Mouse (Mus musculus): ENCODE measurements around the gene Zbtb3.
"Not testable (repeated sequence)": the region's sequence is repeated elsewhere in the genome, so short reads cannot be mapped to it uniquely, and the experiment has no call there.

The Zbtb3 gene

DNA sequence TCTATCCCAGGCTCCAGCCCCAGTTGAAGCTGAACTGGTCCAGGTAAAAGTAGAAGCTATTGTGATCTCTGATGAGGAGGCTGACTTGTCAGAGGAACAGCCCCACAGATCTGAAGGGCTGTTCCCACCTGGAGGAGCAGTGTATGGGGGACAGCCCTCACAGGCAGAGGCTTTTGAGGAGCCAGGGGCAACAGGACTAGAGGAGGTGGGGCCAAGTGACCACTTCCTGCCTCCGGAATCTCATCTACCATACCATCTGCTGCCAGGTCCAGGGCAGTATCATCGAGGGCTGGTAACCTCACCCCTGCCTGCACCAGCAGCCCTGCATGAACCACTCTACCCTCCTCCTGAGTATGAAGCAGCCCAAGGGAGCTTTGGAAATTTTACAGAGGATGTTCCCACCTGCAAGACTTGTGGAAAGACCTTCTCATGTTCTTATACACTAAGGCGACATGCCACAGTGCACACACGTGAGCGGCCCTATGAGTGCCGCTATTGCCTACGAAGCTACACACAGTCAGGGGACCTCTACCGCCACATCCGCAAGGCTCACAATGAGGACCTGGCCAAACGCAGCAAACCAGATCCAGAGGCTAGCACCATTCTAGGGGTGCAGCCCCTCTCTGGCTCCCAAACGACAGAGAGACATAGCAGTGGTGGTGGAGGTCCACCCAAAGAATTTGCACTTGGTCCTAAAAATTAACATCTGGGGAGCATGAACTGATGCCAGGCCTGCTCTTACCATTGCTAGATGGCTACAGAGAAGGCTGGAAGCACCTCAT lies 1.7 kb downstream of the Zbtb3 start:
- DNase-seq, result no peak

DNA sequence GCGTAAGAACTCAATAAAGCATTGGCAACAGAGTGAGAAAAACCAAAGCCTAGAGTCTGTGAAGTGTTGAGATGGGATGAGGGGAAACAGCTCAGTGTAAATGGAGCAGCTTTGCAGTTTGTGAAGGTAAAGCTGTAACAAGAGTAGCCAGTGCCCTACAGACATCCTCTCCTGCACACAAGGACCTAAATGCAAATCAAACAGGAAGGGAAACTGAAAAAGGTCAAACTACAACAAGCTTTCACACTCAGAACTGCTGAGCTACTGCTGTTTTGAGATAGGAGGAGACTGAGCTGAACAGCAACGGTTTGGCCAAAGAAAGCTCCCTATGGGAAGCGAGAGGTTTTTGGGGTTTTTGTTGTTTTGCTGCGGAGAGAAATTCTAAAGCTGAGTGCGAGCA lies 4.5 kb downstream of the Zbtb3 start:
- no peak for DNase-seq

GRCm38 (mm10) chr19:8815812-8816211 lies 13.5 kb downstream of the Zbtb3 start:
- peak; percentile 49 for DNase-seq

- no peak for DNase-seq
Measured at GRCm38 (mm10) chr19:8817001-8817400, 14.6 kb downstream of the Zbtb3 start.

- DNase-seq, result no peak
Measured at GRCm38 (mm10) chr19:8818301-8818798, 16.0 kb downstream of the Zbtb3 start.

GRCm38 (mm10) chr19:8818801-8819595 lies 16.6 kb downstream of the Zbtb3 start, which contains the start of gene Ttc9c:
Ttc9c (minus strand) TSS chr19:8819333.
- DNase-seq, result peak; percentile 98

DNA sequence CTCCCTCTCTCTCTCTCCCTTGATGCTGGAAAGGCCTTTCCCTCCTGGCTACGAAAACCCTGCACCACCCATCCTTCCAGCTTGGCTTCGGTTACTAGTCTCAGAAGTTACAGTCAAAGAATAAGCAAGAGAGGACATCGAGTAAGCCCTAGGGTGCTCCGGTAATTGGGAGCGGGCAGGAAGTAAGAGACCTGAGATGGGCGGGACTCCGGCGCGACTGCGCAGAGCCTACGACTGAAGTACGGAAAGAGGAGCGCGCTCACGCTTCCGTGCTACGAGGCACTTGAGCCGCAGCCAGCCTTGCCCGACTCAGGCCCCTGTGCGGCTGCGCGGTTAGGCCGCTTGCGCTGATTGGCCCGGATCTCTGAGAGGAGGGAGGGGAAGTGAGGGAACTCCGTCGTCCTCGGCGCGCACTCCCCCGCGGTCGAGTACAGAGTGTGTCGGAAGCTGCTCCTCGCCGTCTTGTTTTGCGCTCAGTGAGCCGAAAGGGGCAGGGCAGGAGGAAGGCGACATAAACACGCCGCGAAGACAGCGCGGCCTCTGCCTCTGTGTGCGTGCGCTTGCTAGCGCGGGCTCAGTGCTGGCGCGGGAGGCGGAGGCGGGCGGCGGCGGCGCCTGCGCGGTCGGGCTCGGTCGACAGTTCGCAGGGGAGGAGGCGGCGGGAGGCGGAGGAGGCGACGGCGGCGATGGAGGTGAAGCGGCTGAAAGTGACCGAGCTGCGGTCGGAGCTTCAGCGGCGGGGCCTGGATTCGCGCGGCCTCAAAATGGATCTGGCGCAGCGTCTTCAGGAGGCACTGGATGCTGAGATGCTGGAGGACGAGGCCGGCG lies 17.5 kb downstream of the Zbtb3 start, which contains the start of gene Hnrnpul2:
Gene Hnrnpul2 (plus strand): TSS at position 415 of the 828 bp plus-strand sequence.
- DNase-seq, result peak; percentile 99

DNA sequence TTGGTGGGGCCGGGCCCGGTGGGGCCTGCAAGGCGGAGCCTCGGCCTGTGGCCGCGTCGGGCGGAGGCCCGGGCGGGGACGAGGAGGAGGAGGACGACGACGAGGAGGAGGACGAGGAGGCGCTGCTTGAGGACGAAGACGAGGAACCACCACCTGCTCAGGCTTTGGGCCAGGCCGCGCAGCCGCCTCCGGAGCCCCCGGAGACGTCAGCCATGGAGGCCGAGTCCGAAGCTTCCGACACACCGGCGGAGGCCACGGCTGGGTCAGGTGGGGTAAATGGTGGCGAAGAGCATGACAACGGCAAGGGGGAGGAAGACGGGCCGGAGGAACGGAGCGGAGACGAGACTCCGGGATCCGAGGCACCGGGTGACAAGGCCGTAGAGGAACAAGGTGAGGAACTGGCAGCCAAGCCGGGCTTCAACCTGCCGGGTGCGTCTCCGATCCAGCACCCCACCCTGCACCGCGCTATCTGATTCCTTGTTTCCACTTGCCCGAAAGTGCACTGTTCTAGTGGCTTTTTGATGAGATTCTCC lies 18.1 kb downstream of the Zbtb3 start:
- no peak for DNase-seq

DNA sequence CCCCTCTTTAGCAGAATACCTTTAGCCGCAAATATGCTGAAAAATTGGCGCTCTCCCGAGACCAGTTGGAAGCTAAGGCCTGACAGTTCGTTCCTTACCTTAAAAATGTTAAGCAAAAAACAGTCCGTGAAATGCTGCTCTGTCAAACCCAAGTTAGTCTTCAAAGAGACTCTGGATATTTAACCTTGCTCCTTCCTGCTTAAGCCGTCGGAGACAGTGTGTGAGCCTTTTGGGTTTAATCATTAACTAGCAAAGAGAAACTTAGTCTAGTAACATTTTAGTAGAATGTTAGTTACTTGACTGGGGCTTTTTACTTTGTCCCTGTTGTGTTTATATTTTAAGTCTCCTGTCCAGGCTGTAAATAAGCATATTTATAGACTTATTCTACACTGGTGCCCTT lies 18.8 kb downstream of the Zbtb3 start:
- DNase-seq, result no peak

DNA sequence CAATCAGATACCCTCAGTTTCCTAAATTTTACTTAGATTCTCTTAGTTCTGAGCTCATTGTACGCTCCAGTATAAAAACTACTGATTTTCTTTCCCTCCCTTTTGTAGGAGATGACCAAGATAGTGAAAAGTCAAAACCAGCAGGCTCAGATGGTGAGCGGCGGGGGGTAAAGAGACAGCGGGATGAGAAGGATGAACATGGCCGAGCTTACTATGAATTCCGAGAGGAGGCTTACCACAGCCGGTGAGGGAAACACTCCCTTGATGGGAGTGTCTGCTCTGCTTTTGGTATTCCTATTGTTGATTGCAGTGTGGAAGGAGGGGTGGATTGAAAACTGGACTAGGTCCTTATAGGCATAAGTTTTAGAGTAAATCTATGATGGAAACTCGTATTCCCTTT lies 20.3 kb downstream of the Zbtb3 start:
- DNase-seq, result no peak

- no peak for DNase-seq
Measured at GRCm38 (mm10) chr19:8829660-8830059, 27.3 kb downstream of the Zbtb3 start, which contains the start of gene AC129217.1. AC129217.1 (plus strand) TSS chr19:8829773.

DNA sequence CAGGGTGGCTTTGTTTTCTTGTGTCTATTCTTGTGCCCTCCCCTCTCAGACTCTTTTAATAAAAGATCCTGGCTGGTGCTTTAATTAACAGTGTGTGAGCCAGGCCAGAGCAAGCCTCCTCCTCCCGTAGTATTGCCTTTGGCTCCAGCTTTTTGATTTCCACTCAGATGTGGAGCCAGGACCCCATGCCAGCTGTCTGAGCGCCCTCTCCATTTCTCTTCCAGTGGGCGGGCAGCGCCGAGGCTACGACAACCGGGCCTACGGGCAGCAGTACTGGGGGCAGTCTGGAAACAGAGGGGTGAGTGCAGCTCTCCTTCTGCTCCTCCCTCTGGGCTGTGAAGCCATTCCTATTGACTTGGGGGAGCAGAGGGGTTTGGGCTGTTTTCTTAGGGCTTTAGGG lies 28.3 kb downstream of the Zbtb3 start:
- no peak for DNase-seq

- no peak for DNase-seq
Measured at GRCm38 (mm10) chr19:8831262-8831661, 28.9 kb downstream of the Zbtb3 start.

- no peak for DNase-seq
Measured at GRCm38 (mm10) chr19:8832971-8833370, 30.6 kb downstream of the Zbtb3 start.

DNA sequence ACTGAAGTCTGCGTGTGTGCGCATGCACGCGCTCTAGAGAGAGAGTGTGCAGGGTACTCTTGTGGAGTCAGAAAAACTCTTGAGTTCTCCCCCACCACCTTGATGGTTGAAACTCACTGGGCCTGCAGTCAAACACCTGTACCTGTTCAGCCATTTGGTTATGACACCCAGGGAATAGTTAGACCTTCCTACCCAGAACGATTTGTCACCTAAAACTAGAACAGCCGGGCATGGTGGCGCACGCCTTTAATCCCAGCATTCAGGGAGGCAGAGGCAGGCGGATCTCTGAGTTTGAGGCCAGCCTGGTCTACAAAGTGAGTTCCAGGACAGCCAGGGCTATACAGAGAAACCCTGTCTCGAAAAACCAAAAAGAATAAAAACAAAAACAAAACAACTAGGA lies 34.0 kb downstream of the Zbtb3 start:
- DNase-seq, result not testable (repeated sequence)

- DNase-seq, result peak; percentile 90
Measured at GRCm38 (mm10) chr19:8837251-8837791, 35.0 kb downstream of the Zbtb3 start, which contains the start of gene Bscl2. Bscl2 (plus strand) TSS chr19:8837467.

DNA sequence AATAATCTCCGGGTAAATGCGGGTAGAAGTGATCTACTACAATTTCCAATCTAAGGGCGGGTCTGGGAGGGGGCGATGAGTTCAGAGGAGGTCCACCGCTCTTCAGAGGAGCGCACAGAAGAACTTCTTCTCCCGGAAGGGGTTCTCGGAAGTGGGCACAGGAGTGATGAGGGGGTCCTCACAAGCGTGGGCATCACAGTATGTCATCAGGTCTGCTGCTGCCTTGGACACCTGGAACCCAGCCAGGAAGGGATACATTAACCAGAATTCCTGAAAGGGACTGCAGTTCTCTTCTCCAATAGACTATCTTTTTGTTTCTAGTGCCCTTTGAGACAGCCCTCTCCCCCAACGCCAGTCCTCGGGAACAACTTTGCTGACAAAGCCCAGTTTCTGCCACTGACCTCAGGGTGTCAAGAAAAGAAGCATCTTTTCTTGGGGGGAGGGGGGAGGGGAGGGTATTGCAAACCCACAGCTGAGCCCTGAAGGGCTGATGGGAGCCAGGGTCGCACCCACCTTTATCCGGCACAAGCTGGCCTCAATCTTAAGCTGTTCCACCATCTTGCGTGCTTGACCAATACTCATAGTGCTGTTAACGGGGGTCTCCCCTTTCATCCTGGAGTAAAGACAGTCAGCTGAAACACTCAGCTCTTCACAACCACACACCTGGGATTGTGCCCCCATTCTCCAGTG lies 35.8 kb downstream of the Zbtb3 start:
- peak; percentile 79 for DNase-seq

DNA sequence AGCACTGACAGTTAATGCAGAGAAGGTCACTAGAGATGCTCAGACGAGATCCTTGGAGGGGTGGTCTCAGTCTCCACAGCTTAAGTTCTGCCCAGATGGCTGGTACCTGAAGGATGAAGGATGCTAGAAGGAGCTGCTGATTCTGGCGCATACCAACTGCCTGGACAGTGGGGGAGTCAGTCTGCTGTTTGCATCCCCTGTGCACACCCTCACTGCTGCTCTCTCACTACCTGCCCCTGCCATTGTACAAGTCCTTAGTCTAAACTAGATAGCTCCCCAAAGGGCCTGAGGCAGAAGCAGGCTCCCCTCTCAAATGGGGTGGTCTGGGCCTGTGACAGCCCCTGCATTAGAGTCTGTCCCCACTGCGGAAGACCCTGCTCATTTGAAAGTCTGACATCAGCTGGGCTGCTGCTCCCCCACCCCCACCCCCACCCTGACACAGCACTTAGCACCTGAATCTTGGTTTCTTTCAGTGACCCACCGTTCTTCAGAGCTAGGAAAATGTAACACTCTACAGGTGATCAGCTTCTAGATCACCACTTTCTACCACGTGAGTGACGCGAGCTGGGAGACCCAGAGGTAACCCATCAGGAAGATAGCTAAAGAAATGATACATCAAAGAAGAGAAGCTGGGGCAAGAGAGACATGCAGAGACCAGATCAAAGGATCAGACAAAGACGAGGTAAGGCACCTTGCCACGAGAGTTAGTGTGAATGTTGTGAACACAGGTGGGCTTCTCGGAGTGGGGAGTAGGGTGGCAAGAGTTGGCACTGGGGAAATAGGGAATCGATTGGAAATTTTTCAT lies 37.0 kb downstream of the Zbtb3 start, which contains the start of gene Gng3:
Gene Gng3 (minus strand): TSS at position 92 of the 805 bp plus-strand sequence.
- DNase-seq, result no peak

DNA sequence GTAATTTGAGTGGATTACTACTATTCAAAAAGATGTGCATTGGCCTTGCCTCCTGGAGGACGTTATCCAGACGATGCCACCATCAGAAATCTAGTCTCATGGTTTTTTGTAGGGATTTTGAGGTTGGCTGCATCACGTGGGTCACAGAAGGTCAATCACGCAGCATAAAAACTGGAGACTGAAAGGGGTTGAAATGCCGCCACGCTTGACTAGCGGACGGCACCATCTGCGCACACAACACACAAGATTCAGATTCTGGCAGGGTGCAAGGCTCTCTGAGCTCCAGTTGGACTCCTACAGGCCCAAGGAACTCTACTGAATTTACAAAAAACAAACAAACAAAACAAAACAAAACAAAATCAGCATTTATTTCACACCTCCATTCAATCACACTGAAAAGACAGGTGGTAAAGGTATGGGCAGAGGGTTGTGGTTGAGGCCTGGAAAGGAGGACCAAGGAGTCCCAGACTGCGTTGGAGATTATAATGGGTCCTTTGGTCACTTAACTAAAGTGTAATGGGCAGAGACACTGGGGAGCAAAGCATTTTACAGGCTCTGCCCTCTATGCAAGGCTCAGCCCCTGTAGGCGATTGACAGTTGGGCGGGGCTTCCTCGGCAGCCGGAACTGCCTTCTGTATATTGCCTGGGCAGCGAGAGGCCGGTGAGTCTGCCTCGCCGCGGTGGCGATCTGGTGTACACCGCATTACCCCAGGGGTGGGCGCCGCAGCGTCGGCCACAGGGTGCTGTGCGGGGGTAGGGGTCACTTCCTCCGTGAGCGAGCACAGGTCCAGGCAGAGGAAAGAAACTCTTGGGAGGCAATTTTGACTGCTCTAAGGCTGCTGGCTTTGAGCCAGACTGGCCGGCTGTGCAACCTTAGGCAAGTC lies 37.8 kb downstream of the Zbtb3 start:
- DNase-seq, result peak; percentile 89
